Mouse (Mus musculus) small intestine, adult 2 months (tissue): ENCODE measurements around the gene Mlh1. TPM values are rescaled to one million over a fixed set of nuclear protein-coding genes. Genes with fewer than 3 reads are reported as not detected.

Experiments
- H3K27ac ChIP-seq: fragments of 200-500 bp; 2 replicates; pipeline ENCODE4 v1.5.1; 2012; ENCODE audit warnings: low read depth, low read length, control low read depth, inconsistent platforms; ENCODE audit not compliant: insufficient read depth
- H3K27me3 ChIP-seq: fragments of 200-500 bp; 2 replicates; pipeline ENCODE4 v1.6.1; 2012; ENCODE audit warnings: mild to moderate bottlenecking, moderate library complexity, low read length, inconsistent platforms; ENCODE audit not compliant: control insufficient read depth, insufficient read depth
- H3K36me3 ChIP-seq: fragments of 200-500 bp; 2 replicates; pipeline ENCODE4 v1.6.1; 2012; ENCODE audit warnings: mild to moderate bottlenecking, low read length, control low read depth, inconsistent platforms; ENCODE audit not compliant: control insufficient read depth, insufficient read depth
- H3K4me1 ChIP-seq: fragments of 200-500 bp; 2 replicates; pipeline ENCODE4 v1.6.1; 2012; ENCODE audit warnings: low read length, inconsistent platforms, mixed read lengths; ENCODE audit not compliant: control insufficient read depth, insufficient read depth, insufficient read length
- H3K4me3 ChIP-seq: fragments of 200-500 bp; 2 replicates; pipeline ENCODE4 v1.5.1; 2012; ENCODE audit warnings: low read depth, mild to moderate bottlenecking, control low read depth, inconsistent platforms, low read length, moderate library complexity
- CTCF ChIP-seq: fragments of 200-500 bp; IDR thresholded peaks from 2 replicates; pipeline ENCODE4 v1.5.1; 2012; ENCODE audit warnings: low read depth, mild to moderate bottlenecking, control low read depth, inconsistent platforms, low read length, moderate library complexity, mixed read lengths; ENCODE audit not compliant: insufficient replicate concordance, insufficient read length; ENCODE audit errors: extremely low read depth
- POLR2A ChIP-seq: fragments of 200-500 bp; IDR thresholded peaks from 2 replicates; pipeline ENCODE4 v1.6.1; 2012; ENCODE audit warnings: low read depth, mild to moderate bottlenecking, control low read depth, inconsistent platforms, low read length, moderate library complexity
- WGBS: fragments of 180-500 bp; shearing (Covaris S2); methylation state at CpG from one replicate; pipeline ENCODE4 v1.1.7; 2018; 5-methylcytosine and 5-hydroxymethylcytosine counted together
- polyA plus RNA-seq: library from polyadenylated mRNA; depleted of rRNA; stranded (reverse); fragments of >200 nt; gene quantifications from 2 replicates; pipeline ENCODE4 v1.2.3, GENCODE M21; 2012

Mlh1 gene
- polyA plus RNA-seq, 1 experiment: 5.1 TPM

DNA sequence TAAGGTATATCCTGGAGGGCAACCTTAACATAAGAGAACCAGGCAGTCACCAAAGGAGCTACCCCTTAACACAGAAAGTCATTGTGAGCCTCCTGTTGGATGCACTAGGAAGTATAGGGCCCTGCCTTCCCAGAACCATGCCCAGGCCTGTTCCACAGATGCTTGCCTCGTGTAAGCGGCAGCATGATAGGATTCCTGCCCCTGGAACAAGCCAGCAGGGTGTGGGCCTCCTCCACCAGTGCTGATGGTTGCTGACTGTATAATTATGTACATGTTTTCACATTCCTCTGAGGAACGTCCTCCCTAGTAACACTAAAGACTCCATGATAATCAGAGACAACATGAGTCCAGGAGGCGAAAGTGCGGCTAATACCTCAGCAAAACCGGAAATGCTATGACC, 28.2 kb downstream of the Mlh1 start:
- Histone ChIP-seq H3K27ac (no peak overlapping the region), H3K4me1 (no peaks in the 10 kb centered on the region), H3K4me3 (no peak overlapping the region), H3K36me3 (peaks cover 38% of the 10 kb centered on the region), H3K27me3 (no peaks in the 10 kb centered on the region)
- no peak for TF ChIP-seq POLR2A
- TF ChIP-seq CTCF: no peak
- WGBS: 92% methylated on average over 6 of the region's 6 CpGs

DNA sequence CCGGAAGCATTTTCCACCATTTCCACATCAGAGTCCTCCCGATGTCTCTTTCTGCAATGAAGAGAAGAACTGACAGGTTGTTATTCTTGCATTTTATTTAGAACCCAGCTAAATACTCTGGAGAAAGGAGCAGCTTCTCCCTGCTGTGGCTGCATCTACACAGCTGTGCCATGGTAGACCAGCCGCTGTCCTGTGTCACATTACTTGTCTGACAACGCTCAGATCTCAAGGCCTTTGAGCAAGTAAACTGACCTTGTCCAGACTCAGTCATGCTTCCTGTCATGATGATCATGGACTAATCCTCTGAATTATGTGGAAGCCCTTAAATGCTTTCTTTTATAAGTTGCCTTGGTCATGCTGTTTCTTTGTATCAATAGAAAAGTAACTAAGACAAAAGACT, 31.8 kb downstream of the Mlh1 start:
- Histone ChIP-seq H3K27ac (no peak overlapping the region), H3K36me3 (peaks cover 35% of the 10 kb centered on the region), H3K27me3 (no peaks in the 10 kb centered on the region), H3K4me3 (no peak overlapping the region), H3K4me1 (no peaks in the 10 kb centered on the region)
- TF ChIP-seq CTCF (no peak), POLR2A (no peak)
- 95% methylated on average over 4 of the region's 4 CpGs for WGBS

DNA sequence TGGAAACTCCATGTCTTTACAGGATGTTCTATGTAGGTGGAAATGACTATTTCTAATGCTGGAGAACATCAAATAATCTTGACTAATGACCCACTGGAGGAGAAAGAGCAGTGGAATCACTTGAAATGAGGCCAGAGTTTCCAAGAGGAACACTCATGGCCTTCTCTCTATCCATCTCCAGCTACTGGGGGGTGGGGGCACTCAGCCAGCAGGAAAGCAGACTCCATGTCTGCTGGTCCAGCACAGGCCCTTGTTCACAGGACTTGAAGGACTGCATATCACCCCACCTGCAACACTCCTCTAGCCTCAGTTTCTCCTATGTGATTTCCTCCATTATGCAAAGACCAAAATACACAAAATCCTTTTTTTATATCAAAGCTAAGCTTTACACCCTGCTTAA, 33.9 kb downstream of the Mlh1 start:
- H3K36me3 ChIP-seq: peaks cover 43% of the 10 kb centered on the region
- no peaks in the 10 kb centered on the region for H3K27me3 ChIP-seq

DNA sequence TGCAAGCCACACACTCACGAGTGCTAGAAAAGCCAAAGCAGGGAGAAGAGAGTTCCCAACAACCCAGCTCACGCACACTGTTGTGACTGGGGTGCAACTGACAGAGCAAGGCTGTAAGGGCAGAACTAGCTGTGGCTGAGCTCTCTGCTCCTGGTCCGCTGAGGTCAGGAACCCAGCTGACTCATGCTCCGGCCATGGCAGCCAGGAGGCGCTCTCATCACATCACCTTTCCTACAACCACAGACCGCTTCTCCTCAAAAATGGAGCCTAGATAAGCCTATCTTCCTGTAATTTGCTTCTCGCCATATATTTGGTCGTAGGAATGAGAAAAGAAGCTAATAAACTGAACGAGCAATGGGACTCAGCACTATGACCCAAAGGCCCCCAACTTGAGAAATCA, 36.9 kb downstream of the Mlh1 start:
- H3K4me3 ChIP-seq: no peak overlapping the region
- H3K4me1 ChIP-seq: no peaks in the 10 kb centered on the region
- WGBS: 92% methylated on average over 9 of the region's 9 CpGs
- no peak overlapping the region for H3K27ac ChIP-seq
- H3K27me3 ChIP-seq: no peaks in the 10 kb centered on the region
- H3K36me3 ChIP-seq: peaks cover 43% of the 10 kb centered on the region
- TF ChIP-seq CTCF (peak; percentile 21; the same call in 1 of the 2 replicates), POLR2A (no peak)

More for the DNA sequence above, 33.9 kb downstream of the Mlh1 start:
- TF ChIP-seq CTCF (no peak), POLR2A (no peak)
- Histone ChIP-seq H3K4me1 (no peaks in the 10 kb centered on the region), H3K4me3 (no peak overlapping the region), H3K27ac (no peak overlapping the region)

DNA sequence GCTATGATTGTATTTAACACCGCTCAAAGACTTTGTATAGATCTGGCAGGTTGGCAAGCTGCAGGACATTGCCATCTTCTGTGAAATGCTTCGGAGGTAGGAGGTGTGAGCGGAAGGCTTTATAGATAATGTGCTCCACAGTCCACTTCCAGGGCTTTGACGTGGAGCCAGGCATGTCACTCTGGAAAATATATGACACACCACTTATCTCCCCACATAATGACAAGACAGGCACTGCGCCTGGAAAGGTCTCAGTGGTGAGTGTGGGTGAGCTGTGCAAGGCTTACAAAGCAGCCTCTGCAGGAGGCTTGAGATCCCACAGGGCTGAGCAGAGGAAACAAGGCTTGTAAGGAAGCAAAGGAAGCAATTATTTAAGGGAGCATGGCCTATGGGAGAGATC, 43.1 kb downstream of the Mlh1 start:
- Histone ChIP-seq H3K27ac (no peak overlapping the region), H3K4me3 (no peak overlapping the region), H3K27me3 (no peaks in the 10 kb centered on the region), H3K36me3 (peaks cover 62% of the 10 kb centered on the region), H3K4me1 (no peaks in the 10 kb centered on the region; the same call in 1 of the 2 replicates)
- TF ChIP-seq CTCF (no peak), POLR2A (no peak)
- WGBS: 63% methylated on average over 5 of the region's 5 CpGs

DNA sequence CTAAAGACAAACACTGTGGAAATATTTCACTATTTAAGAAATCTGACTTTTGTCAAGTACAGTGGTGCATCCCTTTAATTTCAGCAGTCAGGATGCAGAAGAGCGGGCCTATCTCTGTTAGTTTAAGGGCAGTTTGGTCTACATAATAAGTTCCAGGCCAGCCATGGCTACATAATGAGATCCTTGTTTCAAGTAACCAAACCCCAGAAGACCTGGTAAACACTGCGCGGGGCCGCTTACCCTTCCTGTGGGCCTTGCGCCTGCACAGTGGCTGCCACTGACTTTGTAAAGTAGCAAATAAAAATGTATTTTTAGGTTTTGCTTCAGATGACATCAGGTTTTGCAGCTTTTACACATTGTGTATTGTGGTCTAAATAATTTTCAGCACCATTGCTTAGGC, 48.2 kb downstream of the Mlh1 start:
- no peak overlapping the region for H3K4me3 ChIP-seq
- TF ChIP-seq POLR2A (no peak), CTCF (no peak)
- no peaks in the 10 kb centered on the region for H3K27me3 ChIP-seq
- peaks cover 66% of the 10 kb centered on the region for H3K36me3 ChIP-seq
- H3K27ac ChIP-seq: no peak overlapping the region
- no peaks in the 10 kb centered on the region; the same call in 1 of the 2 replicates for H3K4me1 ChIP-seq
- 97% methylated on average over 5 of the region's 5 CpGs for WGBS

DNA sequence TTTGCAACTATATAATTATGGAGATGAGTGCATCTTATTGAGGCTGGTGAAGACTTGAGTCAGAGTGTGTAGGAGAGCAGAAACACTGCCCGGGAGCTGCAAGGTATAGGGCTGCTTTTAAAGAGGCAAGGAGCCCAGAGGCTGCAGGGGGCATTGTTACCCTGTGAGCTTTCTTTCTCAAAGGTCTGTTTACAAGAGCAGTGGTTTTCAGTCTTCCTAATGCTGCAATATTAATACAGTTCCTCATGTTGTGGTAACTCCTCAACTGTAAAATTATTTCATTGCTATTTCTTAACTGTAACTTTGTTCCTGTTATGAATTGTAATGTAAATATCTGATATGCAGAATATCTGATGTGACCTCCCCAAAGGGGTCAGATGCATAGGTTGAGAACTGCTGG, 50.0 kb downstream of the Mlh1 start:
- Histone ChIP-seq H3K36me3 (peaks cover 60% of the 10 kb centered on the region), H3K4me3 (no peak overlapping the region), H3K4me1 (no peaks in the 10 kb centered on the region; the same call in 1 of the 2 replicates), H3K27ac (no peak overlapping the region), H3K27me3 (no peaks in the 10 kb centered on the region)
- 86% methylated on average over 1 of the region's 1 CpGs for WGBS
- no peak for TF ChIP-seq CTCF
- no peak for TF ChIP-seq POLR2A

DNA sequence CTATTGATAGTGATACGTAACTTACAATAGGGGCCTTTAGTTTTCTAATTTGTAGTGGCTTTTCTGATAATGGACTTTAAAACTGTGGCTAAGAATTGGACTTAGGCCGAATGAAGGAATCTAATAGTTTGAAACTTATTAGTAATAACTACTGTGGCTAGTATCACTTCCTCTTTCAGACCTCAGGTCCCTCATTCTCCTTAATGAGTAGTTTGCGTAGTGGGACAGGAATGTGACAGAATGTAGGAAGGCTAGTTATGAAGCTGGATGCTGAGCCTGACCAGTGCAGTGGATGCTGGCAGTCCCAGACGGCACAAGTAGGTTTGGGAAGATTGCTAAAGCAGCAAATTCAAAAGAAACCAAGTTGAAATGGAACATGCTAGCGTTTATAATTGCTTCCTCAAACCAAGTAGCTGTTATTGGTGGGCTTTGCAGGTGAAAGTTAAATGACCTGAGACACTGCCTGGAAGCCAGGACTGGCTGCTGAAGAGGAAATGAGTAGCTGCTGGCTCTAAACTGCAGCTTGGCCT, 51.0 kb downstream of the Mlh1 start:
- 86% methylated on average over 5 of the region's 5 CpGs for WGBS

More for the DNA sequence above, 51.0 kb downstream of the Mlh1 start:
- Histone ChIP-seq H3K4me1 (no peaks in the 10 kb centered on the region), H3K4me3 (no peak overlapping the region), H3K27me3 (no peaks in the 10 kb centered on the region), H3K36me3 (peaks cover 61% of the 10 kb centered on the region), H3K27ac (no peak overlapping the region)
- TF ChIP-seq POLR2A (no peak), CTCF (no peak)
